Mouse (Mus musculus) c-Kit-positive CD71-positive TER-119-positive erythroid progenitor cells, embryonic 14.5 days (primary cell): Measurements from ENCODE around the gene Slc7a11.
"Not testable (repeated sequence)": the region's sequence is repeated elsewhere in the genome, so short reads cannot be mapped to it uniquely, and the experiment has no call there.

Experiments
- DNase-seq: peaks from one replicate; pipeline ENCODE4 v3.0.0-alpha.2; 2013; ENCODE audit warnings: low spot score

The Slc7a11 gene

DNA sequence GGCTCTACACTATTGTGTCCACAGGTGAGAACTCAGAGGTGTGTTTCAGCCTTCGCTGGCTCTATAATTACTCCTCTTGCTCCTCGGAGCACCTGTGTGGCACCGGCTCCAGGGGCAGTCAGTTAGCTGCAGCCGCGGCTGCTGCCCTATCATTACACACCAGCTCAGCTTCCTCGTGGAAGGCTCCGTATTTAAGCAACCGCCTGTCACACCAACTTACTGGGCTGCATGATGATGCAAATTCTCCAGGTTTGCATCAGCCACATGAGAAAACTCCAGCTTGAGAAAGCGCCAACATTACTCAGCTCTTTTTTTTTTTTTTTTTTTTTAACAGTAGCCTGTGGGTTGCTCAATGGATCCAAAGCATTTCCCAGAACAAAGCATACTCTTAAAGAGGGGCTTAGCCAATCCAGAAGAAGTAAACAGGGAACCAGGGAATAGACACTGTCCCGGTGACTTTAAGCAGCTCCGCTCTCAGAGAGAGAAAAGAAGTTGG, at the start of gene Slc7a11:
Slc7a11 (minus strand) TSS at position 194 of the 496 bp plus-strand sequence.
- DNase-seq = no peak

DNA sequence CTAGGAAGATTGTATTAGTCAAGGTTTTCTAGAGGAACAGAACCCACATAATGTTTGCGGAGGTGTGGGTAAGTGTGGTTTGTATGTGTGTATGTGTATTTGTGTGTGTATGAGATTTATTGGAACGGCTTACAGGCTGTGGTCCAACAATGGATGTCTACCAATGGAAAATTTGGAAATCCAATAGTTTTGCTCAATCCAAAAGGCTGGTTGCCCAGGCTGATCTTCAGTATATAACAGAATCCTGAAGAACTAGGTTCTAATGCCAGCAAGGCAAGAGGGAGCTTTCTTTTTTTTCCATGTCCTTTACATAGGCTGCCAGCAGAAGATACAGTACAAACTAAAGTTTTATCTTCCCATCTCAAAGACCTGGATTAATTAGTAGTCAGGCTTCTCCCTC, 48.3 kb upstream of the Slc7a11 start:
- no peak for DNase-seq

DNA sequence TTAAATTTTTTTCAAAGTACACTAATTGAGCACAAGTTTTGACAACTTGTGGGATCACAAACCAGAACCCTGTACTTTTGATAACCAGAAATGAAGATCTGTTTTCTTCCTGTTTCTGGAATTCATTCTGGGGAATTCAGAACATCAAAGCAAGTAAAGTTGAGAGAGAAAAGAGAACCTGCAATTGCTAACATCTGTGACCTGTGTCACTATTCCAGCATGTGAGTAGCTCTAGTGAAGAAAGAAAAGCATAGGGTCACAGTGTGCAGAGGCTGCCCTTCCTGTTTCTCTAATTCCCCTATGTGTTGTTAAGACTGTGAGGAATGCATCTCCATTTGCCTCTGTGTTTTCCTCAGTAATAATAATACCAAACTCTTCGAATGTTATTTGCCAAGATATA, 40.7 kb upstream of the Slc7a11 start:
- no peak for DNase-seq

DNA sequence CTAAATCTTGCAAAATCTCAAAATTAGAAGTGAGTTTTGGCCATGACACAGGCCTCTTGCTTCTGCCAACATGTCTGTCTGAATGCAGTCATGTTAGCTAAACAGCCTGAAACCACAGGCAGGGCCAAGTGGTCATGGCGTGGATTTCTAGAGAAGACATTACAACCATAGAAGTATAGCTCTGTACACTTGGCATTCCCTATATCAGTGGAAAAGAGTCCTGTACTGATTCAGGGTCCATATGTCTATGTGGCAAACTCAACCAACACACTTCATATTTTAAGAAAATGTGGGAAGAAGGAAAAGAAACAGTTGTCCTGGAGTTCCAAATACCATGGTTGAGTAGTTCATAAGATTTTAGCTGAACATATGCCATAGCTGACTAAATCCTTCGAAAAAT, 18.8 kb upstream of the Slc7a11 start:
- DNase-seq = no peak

DNA sequence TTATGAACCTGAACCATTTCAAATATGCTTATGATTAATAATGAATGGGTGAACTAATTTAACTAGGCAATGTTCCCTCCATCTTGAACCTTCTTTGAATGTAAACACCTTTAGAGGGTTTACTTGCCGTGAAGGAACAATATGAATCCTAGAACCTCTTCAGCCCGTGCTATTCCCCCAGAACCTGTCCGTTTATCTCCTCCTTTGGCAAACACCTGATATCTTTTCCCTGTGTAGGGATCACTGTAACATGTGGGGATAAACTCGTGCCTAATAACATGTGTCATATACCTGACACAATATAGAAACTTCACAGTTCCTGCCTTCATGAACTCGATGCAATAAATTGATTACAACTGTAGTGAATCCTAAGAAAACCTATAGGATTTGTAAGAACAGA, 13.7 kb upstream of the Slc7a11 start:
- no peak for DNase-seq

DNA sequence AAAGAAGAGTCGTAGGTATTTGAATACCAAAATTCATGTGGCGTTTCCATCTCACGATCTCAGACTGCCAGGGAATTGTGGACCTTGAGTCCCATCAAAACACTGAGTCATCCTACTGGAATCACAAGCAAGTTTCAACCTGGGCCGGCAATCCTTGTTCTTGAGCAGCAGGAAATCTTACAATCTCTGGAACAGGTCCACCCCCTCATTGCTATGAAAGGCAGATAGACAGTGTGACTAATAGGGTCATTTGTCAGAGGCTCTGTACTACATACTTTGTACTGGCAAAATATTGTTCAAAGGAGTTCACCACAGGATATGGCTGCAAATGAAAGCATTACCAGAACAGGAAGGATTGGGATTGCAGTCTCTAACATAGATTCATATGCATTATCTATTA, 13.2 kb upstream of the Slc7a11 start:
- no peak for DNase-seq

DNA sequence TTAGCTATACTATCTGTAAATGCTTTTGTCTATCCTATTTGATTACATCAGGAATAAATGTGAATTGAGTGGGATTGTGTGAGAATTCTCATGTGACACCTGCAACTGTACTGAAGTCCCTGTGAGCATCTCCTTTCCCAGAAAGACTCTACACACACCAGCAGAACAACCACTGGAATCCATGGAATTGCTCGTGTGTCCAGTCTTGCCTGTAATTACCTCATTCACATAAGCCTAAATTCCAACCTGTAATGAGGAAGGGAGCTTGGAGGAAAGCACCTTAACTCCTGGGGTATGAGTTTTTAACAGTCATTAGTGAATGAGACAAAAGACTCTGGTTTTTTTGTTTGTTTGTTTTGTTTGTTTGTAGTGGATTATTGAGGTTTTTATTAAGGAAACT, 12.6 kb upstream of the Slc7a11 start:
- no peak for DNase-seq

DNA sequence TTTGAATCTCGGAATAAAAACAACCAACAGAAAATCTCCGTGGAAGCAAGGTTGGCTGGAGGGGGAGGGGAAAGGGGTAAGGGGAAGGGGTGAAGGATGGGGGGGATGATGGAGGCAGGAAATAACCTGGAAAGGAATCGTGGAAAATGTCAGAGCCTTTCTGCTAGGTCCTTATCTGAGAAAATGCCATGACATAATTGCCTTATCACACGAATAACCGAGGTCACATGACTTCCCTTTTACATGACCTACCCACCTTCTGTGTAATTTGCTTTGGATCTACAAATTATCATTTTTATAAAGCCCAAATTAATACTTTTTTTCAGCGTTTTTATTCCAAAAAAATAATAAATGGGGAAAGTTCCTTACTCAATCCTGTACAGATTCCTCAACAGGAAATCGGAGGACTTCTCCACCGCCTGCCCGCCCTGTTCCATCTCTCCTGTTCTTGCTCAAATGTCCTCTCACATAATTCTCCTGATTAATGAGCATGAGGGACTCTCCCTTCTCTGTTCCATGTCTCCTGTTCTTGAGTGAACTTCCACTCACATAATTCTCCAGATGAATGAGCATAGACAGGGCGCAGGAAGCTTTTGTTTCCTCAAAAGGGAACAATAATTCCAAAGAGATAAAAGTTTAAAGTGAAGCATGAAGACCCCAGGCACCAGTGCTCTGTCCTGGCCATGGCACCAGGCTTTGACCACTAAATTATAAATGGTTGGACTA, 1.8 kb upstream of the Slc7a11 start:
- DNase-seq = no peak

DNA sequence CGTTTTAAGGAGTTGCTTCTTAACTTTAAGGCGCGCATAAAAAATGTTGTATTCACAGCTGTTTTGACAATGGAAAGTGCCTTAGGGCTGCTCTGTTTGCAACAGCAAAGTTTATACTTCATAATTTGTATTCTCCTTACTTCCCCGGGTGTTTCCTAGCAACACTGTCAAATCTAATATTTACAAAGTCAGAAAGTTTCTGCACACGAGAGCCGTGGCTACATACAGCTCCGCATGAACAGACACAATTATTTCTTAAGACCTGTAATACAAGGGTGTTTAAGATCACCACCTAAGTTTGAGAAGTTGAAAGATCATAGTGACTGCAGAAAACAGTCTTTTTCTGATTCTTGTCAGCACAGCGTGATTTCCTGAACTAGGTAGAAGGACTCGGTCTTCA, 528 bp upstream of the Slc7a11 start:
- no peak for DNase-seq

DNA sequence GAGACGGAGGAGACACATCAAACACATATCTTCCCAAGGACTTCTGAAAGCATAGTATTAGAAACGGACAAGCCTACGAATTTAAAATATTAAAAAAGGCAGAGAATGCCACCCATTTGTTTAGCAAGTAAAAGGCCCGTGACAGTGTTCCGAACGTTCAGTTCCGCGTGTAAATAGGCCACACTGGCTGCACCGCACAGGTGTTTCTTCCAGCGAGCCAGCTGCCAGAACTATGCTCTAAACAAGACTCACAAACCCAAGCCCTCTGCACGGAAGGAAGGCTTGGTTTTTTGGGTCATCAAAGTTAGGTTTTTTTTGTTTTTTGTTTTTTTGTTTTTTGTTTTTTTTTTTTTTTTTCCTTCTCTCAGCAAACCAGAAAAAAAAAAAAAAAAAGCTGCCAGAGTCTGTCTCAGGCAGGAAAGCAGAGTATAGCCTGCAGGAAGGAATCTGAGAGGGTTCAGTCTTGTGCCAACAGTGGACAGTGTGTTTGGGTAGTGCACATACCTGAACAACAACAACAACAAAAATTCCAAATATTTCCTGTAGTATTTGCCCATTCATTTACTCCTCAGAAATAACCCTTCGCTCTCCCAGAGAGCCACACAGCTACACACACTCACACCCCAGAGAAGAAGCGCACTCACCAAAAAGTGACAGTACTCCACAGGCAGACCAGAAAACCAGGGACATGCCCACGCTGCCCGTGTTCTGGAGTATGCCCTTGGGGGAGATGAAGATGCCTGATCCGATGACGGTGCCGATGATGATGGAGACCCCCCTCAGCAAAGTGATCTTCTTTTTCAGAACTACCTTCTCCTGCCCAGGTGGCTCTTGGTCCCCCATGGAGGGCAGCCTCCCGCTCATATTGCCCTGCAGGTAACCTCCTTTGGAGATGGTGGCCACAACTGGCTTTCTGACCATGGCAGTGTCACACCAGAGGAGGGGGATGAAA, 797 bp downstream of the Slc7a11 start:
- no peak for DNase-seq

DNA sequence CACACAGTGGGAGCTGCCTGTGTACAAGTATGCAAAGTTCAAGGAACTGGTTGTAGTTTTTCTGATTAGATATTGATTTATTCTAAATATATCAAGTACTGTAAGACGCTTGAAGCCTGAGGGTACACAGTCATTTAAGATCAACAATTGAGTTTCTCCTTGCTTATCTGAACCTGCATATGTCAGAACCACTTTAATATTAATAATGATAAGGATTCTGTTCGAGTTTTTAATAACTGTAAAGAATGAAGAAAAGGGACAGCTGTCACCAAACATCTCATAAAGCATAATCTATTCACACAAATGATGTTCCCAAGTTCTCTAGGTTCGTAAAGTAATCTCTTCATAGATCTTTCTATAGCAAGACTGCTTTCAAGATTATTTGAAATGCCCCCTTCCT, 2.1 kb downstream of the Slc7a11 start:
- no peak for DNase-seq

DNA sequence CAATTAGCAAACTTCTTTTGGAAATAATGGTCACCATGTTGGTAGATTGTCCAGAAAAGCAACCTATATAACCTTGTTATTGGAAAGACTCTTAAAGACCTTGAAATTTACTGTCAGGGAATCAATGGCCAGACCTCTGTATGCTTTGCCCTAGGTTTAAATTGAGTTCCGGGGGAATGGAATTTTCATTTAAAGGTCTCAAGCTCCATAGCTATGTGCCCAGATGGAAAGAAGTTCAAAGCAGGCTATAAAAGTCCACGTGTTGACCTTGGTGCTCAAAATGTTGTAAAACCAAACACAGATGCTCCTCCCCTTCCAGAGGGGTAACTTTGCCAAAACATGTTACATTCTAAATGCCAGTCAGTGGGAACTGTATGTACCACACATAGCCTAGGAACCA, 3.0 kb downstream of the Slc7a11 start:
- no peak for DNase-seq

DNA sequence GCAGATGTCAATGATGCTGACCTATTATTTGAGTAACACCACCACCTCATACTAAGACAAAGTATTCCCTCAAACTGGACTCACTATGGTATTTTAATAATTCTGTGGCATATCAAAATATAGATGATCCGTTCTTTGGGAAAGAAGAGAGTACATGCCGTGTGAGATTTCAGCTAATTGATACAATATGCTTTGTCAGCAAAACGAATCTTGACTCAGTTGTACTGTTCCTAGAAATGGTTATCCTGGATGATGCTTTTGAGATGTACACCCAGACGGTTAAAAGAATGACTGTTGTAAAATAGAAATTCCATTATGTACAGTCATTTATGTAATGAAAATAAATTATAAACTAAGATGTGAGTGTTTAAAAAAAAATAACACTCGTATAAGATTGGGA, 4.0 kb downstream of the Slc7a11 start:
- DNase-seq = no peak

DNA sequence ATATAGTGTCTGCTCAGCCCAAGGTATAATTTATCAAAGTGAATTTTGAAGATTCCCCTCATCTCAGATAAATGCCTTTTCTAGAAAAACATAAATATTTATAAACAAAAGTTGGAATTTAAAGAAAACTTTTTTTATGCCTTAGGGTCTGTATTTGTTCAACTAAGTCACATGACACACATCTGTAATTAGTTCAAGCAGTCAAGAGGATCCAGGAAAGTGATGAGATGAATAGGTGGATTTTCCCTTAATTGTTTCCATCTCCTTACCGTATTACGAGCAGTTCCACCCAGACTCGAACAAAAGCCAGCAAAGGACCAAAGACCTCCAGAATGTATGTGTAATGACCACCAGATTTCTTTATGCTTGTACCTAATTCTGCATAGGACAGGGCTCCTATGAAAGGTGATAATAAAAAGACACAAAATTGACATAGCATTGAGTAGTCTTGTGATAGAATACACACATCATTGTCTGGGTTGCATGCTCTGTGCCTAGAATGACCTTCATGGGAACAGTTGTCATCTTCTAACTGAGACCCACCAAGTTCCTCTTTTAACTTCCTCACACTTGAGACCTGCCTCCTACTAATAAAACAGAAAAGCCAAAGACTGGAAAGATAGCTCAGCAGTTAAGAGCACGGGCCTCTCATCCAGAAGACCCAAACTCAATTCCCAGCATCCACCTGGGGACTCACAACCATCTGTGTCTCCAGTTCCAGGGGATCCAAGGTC, 4.7 kb downstream of the Slc7a11 start:
- no peak for DNase-seq

DNA sequence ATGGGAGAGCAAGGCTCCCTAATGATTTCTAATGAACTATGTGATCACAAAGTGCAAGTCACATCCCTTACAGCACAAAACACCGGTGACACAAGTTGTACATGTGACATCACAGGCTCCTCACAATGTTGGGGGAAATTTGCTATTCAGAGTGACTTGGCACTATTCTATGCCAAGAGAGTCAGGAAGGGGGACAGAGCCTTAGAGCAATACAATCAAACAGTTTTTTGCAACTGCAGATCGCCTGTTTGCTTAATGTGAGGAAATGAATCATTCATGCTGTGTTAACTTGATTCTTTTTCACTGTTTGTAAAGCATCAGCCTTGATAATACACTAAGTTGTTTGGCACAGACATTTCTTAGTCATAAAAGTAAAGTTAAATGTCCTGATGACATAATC, 5.3 kb downstream of the Slc7a11 start:
- not testable (repeated sequence) for DNase-seq

DNA sequence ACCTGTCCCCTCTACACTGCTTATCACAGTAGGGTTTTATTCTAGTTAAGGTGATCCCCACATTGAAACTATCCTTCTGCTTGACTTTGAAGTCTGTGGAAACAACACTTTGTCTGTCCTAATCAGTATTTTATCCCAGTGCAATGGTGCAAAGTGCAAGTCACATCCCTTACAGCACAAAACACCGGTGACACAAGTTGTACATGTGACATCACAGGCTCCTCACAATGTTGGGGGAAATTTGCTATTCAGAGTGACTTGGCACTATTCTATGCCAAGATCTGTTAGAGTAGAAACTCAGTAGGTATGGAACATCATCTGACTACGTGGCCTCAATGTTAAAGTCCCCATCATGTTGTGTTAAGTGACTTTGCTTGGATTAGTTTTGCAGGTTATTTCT, 7.0 kb downstream of the Slc7a11 start:
- not testable (repeated sequence) for DNase-seq

DNA sequence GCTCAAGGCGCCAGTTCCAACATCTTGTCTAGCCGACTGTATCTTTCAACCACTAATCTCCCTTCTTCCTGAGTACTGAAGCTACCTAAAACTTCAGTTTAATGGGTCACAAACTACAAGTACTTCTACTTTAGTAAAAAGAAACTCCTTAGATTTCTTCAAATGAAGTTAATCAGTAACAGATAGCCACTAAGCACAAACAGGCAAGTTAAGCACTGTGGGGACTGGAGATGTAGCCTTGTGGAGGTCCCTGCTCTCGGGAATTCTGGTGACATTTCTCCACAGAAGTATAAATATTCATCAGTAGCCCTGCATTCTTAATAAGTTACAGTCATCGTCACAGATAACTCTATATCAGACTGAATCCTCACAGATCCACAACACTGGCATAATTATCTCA, 9.6 kb downstream of the Slc7a11 start:
- no peak for DNase-seq

DNA sequence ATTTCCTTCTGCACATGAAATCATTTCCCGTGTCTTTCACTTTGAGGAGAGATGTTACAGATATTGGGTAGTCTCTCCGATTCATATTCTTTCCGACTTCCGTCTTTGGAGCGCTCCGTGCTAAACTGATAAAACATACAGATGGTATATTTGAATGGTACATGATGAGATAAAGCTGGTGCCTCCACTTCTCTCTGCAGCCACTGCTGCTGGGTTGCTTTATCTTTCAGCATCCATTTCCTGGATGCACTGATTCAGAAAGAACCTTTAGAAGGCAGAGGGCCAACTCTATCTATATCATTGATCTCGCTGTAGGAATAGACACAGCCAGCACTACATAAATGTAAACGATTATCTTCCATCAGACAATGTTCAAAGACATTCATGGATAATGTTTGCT, 12.6 kb downstream of the Slc7a11 start:
- DNase-seq = no peak

DNA sequence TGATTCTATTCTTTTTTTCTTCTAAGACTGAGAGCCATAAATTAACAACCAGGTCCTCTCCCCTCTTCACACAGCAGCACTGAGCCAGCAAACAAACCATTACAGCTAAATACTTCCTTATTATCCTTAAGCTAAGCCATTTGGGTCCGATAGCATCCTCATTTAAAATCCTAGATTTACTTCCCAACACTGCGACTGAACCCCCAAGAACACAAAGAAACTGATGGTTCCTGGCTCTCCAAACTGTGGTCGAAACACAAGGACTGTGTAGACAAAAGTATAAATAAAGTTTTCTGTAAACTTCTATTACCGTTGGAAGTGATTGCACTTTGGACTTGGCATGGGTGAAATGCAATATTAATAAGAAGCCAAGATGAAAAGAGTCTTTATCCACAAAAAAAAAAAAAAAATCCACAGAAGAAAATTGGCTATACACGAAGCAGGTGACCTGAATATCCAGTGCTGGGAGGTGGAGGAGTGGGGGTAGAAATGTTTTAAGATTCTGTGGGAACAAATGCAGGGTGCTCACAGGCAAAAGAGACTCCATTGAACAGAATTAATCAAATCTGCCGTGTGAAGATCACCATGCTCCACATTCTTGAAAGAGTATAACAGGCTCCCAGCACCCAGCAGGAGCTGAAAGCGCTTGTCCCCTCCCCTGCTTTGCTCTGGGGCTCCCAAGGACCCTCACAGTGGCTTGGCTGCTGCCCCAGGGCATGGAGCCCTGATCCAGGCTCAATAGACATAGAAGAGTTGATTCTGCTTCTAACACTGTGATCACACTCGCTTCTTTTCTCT, 21.7 kb downstream of the Slc7a11 start:
- DNase-seq = no peak

DNA sequence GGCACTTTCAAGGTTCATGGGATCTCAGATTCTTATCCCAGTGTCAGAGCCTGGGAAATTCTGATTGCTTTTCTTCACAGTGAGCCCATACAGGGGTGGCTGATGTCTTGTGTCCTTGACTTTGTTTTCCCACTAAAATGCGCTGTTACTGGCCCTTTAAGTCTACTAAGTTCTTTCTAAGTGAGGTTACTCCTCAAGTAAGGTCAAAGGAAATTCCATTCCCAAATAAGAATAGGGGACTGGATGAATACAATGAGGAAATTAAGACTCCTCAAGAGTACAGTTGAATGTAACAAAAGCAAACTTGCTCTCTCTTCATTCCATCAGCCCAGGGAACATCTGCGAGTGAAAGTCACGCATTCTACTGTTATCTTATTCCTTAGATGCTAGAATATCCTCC, 24.3 kb downstream of the Slc7a11 start:
- DNase-seq = no peak

DNA sequence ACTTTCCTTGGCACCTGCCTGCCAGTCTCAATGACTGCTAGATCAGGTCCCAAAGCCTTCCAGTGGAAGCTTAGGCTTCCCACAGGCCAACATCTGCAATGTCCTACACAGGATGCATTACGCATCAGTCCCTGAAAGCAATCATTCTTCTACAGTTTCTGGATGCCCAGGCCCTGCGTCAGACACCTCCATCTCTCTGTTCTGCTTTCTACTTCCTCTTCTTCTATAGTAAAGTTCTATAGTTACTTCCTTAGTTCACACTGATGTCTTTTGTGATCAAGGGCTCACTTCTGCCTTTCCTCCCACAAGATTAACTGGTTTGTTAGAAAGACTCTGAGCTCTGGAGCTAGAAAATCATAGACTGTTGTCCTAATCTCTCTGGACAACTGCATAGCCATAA, 36.6 kb downstream of the Slc7a11 start:
- DNase-seq = no peak

DNA sequence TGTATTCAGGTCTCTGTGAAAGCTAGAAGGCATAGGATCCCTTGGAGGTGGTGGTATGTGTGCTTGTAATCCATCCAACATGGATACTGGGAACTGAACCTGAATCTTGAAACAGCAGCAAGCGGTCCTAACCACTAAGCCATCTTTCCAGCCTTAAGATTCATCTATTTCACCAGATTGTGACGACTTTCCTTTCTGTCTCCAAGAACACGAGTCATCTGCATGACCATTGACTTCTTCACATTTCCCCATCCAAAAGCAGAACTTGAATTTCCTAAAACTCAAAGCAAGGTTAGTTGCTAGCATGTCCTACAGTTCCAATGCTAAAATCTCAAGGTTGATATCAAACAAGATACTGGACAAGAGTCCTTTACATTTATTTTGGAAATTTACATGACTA, 37.5 kb downstream of the Slc7a11 start:
- no peak for DNase-seq
